Mouse (Mus musculus) left cerebral cortex, adult 8-10 months (tissue): ENCODE measurements around the gene Steap2. TPM values are rescaled to one million over a fixed set of nuclear protein-coding genes. Genes with fewer than 3 reads are reported as not detected.
A peak's percentile ranks its signal among the peaks of the same experiment; 100 is the strongest.

Experiments used
- DNase-seq, 2 experiments: peaks; one replicate each; pipeline ENCODE4 v3.0.0; 2022; ENCODE audit warnings: low spot score in 2 of 2
- total RNA-seq, 4 experiments: library from RNA; stranded (reverse); gene quantifications; 2 replicates each; pipeline ENCODE4 v1.2.4; 2022

The Steap2 gene
- total RNA-seq, 4 experiments from 2014 or later: 10.2 to 13.3 (median 11.0) TPM

DNA sequence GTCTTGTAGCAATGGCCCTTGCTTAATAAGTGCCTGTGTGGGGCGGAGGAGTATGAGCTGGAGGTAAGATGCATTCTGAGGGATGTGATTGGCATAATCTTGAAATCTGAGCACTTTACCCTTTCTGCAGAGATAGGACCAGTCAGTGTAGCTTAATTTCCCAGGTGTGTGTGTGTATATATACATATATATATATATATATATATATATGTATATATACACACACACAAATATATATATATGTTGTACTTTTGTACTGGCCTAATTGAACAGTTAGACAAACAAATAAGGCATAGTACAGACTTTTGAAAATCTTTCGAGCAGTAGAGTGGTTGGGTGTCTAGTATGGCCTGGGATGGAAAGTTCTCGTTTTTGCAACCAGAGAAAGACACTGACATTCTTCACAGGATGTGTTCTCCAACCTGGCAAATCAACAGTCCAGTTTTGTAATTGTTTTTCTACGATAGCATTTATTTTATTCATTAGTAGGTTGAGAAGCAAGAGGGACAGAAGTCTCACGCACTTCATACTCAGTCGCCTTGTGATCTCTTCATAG, 29.9 kb downstream of the Steap2 start:
- no peak for DNase-seq

DNA sequence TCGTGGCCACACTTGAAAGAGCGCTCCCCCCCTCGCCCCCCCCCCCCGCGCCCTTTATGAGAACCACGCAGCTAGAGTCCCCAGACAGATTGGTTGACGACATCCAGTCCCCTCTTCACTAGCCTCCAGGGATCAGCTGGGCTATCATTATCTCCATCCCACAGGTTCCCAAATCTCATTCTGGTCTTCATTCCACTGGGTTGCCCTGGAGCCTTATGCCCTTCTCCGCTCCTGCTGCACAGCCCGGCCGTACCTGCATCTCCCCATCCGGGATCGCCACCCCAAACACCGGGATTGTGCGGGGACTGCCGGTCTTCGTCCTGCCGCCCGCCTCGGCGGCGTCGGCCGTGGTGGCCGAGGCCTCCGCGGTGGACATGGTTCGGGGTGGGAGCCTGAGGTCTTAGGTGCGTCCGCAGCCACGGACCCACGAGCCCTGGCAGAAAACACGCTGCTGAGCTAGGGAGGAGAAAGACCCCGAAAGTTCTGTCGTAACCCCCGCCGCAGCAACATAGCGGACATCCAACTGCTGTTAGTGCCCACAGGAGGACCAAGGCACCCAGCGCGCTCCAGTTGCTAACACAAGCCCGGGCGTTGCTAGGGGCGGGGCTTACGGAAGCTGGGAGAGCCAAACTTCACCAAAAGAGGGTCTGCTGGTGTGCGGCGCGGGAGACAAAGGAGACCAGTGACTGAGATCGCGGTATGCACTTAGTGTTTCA, 30.6 kb downstream of the Steap2 start, which contains the start of gene Cfap69:
TSS of gene Cfap69 (minus strand) at position 585 of the 716 bp plus-strand sequence.
- peak; percentile 81 to 86 for DNase-seq

- no peak for DNase-seq
Measured at GRCm38 (mm10) chr5:5663057-5663456, 31.3 kb downstream of the Steap2 start.

GRCm38 (mm10) chr5:5658680-5659079, 35.7 kb downstream of the Steap2 start:
- no peak for DNase-seq

DNA sequence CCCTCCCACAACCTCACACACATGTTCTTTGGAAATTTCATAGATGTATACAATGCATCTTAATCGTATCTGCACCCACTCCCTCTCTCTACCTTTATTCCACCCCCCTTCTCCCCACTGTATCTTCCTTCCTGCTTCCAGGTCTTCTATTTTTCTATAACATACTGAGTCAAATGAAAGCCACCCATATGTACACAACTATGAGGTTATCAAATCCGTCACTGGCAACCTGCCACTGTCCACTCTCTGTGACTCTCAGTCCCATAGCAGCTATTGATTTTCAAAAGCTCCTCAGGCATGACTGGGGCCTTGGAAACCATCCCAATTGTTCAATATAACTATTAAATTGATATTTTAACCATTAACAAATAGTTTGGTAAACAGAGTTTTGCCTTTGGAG, 36.4 kb downstream of the Steap2 start:
- DNase-seq: no peak

GRCm38 (mm10) chr5:5648817-5649569, 45.4 kb downstream of the Steap2 start:
- peak in 1 of 2 experiments; percentile 83 for DNase-seq

GRCm38 (mm10) chr5:5646173-5646572, 48.2 kb downstream of the Steap2 start:
- DNase-seq: no peak

GRCm38 (mm10) chr5:5638496-5638895, 55.9 kb downstream of the Steap2 start:
- no peak for DNase-seq

- no peak for DNase-seq
Measured at GRCm38 (mm10) chr5:5625491-5625890, 68.9 kb downstream of the Steap2 start.

GRCm38 (mm10) chr5:5618329-5618728, 76.0 kb downstream of the Steap2 start:
- DNase-seq: no peak

Other genes starting within 250 kb of the Steap2 start
- 1 to 10 TPM; 1.1 to 1.5 (median 1.4) TPM for gene 1700015F17Rik, start 215.4 kb downstream of the Steap2 start, total RNA-seq
- 10 to 100 TPM; 43.8 to 45.2 (median 44.1) TPM for gene Cldn12, start 179.6 kb downstream of the Steap2 start, total RNA-seq
- gene Gtpbp10, start 135.0 kb downstream of the Steap2 start, total RNA-seq: 10 to 100 TPM; 10.6 to 12.8 (median 10.9) TPM
- not detected for gene Gm8773, start 120.8 kb downstream of the Steap2 start, total RNA-seq
- 10 to 100 TPM; 13.7 to 23.6 (median 21.6) TPM for gene Cfap69, start 30.3 kb downstream of the Steap2 start, total RNA-seq
- gene Steap1, start 54.7 kb upstream of the Steap2 start, total RNA-seq: 1 to 10 TPM in 1 of 4 experiments, under 1 TPM in 3; 0.27 to 1.6 (median 0.49) TPM